Mouse (Mus musculus) layer of hippocampus, adult 11-12 months (tissue): ENCODE data around the gene Thap8.
A peak's percentile ranks its signal among the peaks of the same experiment; 100 is the strongest.
"Not testable (repeated sequence)": the region's sequence is repeated elsewhere in the genome, so short reads cannot be mapped to it uniquely, and the experiment has no call there.

Source experiments
- DNase-seq: peaks from one replicate; pipeline ENCODE4 v3.0.0; 2022; ENCODE audit warnings: low spot score

Thap8 gene

DNA sequence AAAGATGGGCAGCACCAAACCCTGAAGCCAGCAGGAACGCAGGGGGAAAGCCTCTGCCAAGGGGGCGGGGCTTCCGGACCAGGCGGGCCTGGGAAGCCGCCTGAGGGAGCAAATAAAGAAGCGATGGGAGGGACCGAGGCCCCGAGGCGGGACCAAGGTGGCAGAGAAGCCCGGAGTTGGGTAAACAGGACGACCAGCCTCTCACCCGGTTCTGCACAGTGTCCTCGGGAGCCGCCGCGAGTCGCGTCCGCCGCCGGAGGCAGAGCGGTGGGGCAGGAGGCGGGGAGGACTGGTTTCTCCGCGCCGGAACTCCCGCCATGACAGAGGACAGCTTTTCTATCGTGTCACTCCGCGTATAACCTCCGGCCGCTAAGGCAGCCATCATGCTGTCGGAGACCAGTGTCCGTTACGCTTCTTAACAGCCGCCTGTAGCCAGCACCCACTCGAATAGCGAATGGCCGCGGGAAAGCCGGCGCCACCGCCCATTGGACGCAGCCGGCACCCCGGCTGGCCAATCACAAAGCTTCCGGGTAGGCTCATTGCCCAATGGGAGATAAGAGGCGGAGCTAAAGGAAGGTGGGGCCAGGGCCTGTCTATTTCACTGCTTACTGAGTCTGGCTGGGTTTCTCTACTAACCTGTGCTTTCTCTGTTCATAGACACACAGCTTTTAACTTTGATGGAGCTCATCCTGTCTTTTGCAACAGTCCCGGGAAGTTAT, at the start of gene Thap8, which contains the start of gene Wdr62:
Gene Thap8, plus strand, starts transcription at position 144 of the 719 bp plus-strand sequence.
Gene Wdr62, minus strand, starts transcription at position 469 of the 719 bp plus-strand sequence.
- peak; percentile 92 for DNase-seq

DNA sequence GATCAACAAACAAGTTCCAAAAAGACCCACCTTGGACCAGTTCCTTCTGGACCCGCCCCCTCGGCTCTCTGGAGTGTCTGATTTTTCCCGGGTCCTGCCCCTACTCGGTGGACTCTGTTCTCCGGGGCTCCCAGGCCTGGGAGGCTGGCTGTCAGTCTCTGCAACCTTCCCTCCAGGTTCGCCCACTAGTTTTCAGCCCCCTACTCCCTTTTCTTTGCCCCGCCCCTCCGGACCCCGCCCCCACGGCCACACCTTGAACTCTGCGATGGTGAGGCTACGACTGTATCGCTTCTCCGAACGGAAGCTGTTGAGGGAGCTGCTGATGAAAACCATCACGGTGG, 48.6 kb upstream of the Thap8 start:
- no peak for DNase-seq

DNA sequence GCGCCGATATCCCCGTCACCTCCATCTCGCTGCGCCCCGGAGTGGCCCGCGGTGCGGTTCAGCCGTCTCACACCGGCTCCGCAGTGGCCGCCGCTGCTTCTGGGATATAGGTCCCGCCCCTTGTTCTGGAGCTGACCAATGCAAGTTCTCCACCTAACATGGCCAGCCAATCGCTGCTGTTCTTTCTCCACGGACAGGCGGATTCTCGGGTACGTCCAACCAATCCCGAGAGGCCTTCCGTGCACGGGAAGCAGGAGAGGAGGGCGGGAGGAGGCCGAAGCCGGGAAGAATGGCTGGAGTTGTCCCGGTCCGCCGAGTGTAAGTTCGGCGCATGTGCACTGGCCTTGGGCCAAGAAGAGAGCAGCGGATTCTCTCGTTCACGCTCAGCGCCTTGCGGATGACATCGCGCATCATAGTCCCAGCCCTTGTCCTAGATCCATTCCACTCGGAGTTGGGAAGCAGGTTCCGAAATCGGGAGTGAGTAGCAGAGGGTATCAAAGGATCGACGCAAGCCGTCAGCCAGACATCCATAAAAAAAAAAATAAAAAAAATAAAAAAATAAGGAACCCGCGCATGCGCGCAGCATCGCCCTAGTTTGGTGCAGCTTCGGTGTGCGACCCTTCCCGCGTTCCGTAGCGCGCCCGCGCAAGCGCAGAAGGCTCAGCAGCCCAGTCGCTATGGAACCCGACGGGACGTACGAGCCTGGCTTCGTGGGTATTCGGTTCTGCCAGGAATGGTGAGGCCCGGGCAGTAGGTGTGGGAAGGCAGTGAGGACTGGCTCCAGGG, 48.0 kb upstream of the Thap8 start, which contains the start of the genes Polr2i and Tbcb:
Gene Polr2i, plus strand, starts transcription at position 280 of the 786 bp plus-strand sequence.
Gene Tbcb, minus strand, starts transcription at position 604 of the 786 bp plus-strand sequence.
- peak; percentile 99 for DNase-seq

DNA sequence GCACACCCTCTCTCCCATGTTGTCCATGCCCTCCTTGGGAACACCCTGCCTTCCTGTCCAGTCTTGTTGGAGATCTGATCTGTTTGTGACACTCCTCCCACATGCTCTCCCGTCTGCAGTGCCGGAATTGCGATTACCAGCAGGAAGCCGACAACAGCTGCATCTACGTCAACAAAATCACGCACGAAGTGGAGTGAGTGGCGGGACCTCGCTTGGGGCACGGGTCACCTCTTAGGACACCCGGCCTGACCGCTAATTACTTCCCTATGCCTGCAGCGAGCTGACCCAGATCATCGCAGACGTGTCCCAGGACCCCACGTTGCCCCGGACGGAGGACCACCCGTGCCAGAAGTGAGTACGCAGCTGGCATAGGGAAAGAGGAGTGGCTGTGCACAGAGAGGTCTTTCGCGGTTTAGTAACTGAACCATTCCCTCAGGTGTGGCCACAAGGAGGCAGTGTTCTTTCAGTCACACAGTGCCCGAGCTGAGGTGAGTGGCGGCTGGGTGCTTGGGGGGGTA, 47.2 kb upstream of the Thap8 start:
- DNase-seq, result peak; percentile 60

DNA sequence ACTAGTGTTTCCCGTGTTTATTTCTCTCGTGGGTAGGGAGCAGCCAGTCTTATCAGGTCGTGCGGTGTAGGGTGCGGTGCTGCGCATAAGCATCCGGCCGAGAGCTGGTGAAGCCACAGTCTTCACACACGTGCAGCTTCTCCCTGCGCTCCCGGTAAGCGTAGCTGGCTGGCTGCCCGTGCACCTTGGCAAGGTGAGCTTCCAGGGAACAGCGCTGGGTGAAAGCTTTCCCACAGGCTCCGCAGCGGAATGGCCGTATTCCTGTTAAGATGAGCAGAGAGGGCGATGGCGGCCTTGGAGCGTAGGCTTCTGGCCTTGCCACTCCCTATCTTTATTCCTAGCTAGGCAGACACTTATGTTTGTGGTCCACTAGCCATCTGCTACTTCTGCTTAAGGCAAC, 46.5 kb upstream of the Thap8 start:
- peak; percentile 24 for DNase-seq

DNA sequence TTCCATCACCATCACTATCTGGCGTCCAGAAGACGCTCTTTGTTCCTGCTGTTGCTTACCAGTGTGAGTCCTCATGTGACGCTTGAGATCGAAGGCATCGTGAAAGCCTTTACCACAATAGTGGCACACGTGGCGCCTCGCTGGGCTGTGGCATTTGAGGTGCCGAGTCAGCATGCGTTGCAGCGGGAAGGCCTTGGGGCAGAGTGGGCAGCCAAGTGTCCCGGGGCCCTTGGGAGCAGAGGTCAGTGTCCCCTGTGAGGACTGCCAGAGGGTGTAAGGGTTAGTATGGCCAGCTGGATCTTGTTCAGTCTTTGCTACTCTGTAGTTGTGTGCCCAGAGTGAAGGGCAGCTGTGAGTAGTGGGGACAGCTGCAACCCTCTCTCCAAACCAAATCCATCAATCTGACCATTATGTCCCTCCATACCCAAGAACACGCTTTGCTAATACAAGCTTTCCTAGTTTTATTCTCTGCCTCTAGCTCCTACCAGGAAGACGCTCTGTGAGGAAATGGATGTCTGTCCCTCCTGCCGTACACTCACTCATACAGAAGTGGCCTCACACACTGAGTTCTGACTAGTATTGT, 45.5 kb upstream of the Thap8 start:
- no peak for DNase-seq

DNA sequence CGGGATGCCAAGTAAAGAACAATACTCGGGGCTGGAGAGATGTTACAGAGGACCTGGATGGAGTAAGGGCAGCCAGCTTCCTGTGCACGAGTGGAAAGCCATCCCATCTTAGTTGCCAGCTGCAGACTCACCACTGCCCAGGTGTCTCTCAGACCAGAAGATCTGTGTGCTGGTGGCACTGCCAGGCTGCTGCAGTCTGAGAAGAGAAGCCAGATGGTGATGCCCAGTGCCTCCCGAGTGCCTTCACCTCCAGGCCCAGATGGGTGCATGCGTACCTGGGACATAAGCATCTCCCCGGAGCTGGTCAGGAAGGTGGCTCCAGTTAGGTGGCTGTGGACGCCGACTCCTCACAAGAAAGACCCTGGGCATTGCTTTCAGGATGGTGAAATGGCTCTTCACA, 44.8 kb upstream of the Thap8 start:
- DNase-seq, result no peak

DNA sequence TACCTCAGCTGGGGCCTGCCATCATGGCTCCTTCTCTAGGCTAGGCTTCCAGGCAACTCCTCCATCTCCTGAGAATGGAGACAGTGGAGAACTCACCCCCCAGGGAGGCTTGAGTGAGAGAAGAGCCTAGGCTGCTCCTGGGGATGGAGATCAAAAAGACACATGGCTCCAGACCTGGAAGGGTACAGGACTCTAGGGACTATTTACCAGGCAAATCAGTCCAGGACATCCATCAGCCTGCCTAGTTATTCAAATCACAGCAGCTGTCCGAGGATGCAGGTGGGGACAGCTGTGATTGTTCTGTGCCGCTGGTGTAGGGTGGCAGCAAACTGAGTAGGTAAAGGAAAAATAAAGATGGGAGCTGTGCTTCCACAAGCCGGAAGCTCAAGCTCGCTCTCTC, 44.3 kb upstream of the Thap8 start, which contains the start of gene Ovol3:
Gene Ovol3, minus strand, starts transcription at position 101 of the 400 bp plus-strand sequence.
- DNase-seq, result no peak

DNA sequence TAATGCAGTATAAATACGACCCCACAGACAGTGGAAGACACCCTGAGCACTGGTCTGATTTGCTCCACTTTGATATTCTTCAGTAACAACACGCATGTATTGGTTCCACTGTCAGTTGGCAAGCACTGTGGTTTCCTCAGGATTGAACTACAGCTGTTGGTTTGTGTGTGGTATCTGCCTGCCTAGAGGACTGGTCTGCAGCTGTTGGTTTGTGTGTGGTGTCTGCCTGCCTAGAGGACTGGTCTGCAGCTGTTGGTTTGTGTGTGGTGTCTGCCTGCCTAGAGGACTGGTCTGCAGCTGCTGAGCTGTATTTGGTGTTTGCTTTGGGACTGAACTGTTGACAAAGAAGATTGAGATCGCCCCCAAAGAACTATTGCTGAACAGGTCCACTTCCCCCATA, 42.5 kb upstream of the Thap8 start:
- DNase-seq, result not testable (repeated sequence)

DNA sequence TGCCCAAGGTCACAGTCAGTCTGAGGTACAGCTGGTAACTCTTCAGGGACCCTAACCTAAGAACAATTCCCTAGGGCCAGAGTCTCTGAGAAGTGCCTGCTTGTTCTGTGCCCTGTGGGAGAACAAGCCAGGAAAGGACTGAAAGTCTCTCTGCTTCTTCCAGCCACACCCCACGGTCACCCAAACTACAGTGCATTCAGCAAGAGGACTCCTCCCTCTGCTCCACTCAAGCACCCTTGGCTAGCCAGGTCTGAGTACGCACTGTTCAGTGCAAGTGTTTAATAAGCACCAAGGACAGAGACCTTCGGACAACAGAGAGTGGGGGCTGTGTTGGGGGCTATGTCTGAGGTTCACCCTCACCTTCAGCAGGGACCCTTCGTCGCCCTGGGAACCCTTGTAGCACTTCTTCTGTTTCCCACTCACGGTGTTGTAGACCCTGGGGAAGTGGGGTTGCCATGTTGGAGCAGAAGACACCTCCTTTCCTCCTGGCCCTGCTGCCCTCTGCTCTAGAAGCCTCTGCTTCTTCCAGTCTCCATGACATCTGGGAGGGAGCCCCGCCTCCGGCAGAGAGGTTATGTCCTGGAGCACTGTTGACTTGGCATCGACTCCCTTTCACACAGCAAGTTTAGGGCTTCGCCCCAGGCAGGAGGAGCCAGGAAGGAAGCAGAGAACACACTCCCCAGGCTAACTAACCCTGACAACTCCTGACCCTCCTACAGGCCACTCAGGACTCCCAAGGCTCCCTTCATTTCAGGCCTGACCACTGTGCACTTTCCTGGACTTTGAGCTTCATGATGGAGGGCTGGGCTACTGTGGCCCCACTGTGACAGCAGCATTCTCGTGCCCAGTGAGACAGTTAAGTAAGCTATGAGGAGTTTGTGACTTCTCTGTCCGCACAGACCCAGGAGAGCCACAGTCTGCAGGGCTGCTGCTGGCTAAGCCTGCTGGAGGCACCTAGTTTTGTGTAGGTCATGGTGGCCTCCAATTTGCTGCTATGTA, 27.6 kb upstream of the Thap8 start:
- no peak for DNase-seq

DNA sequence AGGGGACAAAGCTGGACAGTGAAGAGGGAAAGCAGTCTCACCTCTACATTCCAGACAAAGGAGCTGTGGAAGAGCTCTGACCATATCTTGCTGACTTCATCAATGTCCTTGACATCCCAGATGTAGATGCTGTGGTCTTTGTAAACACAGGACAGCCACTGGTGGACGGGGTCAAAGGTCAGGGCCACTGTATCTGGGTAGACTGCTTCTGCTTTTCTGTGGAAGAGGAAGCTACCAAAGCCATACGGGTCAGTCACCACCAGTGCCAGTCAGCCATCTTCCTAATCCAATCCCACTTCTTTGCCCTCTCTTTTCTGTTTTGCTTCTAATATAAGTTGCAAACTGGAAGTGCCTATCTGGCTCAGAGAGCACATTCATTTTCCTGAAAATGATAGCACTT, 14.9 kb upstream of the Thap8 start:
- DNase-seq, result no peak

DNA sequence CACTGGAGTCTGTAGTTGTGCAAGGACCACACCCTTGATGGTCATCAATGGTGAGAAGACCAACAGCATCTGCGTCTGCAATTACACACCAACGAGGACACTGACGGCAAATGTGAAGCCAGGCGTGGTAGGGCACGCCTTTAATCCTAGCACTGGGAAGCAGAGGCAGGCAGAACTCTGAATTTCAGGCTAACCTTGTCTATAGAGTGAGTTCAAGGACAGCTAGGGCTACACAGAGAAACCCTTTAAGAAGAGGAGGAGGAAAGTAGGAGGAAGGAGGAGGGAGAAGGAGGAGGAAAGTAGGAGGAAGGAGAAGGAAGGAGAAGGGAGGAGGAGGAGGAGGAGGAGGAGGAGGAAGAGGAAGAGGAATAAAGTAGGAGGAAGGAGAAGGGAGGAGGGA, 14.4 kb upstream of the Thap8 start:
- DNase-seq, result no peak

DNA sequence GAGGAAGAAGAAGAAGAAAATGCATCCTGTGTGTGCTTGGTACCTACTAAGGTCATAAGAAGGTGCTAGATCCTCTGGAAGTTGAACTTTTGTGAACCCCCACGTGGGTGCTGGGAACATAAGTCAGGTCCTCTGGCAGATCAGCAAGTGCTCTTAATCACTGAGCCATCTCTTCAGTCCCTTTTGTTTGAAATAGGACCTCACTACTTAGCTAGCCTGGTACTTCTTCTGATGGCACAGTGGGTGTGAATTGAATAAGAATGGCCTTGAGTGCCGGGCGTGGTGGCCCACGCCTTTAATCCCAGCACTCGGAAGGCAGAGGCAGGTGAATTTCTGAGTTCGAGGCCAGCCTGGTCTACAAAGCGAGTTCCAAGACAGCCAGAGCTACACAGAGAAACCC, 14.0 kb upstream of the Thap8 start:
- DNase-seq, result no peak

DNA sequence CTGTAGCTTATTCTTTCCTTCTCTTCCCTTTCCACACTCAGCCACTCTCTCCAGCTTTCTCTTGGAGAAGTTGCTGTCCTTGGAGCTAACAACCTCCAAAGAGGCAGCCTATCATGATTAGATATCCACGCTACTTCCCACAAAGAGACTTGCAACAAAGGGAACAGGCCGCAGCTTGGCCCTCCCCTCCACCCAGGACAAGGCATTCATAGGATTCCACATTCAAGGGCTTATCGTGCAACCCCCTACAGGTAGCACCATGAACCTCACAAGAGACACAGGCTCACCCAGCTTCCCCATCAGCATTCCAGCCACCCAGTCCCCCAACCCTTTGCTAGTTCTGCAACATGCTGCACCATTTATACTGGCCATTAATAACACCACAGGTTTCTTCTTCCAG, 13.1 kb upstream of the Thap8 start:
- no peak for DNase-seq

DNA sequence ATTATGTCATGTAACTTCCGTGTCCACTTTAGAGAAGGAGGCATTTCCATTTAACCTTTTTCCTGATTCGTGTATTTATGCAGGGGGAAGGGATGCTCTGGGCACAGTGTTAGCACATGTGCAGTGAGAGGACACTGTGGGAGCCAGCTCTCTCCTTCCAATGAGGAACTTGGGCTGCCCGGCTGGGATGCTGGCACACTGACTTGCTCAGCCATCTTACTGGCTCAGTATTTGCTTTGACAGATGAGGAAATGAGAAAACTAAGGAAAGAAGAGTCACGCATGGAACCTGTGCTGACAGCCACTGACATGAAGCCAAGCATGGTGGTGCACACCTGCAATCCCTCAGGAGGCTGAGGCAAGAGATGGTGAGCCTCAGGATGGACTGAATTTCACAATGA, 10.3 kb upstream of the Thap8 start:
- DNase-seq, result no peak

DNA sequence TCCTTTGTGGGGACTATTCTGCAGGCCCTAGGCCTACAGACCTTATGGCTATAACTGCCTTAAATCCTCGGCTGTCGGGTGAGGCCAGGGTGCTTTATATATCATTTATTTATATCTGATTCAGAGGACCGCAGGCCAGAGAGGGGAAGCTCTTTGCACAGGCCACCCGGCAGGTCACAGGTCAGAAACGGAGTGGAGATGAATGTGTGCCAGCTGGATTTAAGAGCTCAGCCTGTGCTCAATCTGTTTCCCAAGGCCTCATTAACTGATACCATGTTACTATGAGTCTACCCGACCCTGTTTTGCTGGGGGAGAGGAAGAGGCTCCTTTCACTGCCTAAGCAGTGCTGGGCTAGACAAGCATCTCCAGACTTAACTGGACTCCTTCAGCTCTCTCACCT, 5.5 kb upstream of the Thap8 start:
- DNase-seq, result no peak

DNA sequence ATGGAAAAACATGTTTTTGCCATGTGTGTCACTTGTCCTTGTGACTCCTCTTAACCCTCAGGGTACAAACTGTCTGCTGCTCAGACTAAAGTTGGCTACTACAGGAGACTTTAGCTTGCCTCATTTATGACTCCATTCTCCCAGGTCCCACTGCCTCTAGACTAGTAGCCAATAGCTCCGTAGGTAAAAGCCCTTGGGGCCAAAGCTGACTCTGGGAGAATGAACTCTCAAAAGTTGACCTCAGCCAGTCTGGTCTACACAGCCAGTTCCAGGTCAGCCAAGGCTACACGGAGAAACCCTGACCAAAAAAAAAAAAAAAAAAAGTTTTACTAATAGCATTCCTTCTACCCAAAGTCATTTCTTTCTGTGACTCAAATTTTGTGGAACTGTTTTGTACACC, 983 bp upstream of the Thap8 start:
- DNase-seq, result no peak

DNA sequence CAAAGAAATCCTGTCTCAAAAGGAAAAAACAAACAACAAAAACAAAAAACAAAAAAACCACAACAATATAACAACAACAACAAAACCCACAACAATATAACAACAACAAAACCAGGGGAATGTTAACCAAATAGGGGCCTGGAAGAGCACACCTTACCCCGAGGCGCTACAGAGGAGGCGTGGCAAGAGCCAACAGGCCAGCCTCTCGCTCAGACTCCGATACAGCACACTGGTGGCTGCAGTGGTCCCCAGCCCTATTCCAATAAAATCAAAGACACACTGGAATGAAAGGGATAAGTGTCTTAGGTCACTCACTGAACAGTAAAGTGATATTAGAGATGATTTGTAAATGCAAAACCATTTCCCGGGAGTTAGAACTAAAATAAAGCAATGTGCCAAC, 358 bp upstream of the Thap8 start:
- no peak for DNase-seq

DNA sequence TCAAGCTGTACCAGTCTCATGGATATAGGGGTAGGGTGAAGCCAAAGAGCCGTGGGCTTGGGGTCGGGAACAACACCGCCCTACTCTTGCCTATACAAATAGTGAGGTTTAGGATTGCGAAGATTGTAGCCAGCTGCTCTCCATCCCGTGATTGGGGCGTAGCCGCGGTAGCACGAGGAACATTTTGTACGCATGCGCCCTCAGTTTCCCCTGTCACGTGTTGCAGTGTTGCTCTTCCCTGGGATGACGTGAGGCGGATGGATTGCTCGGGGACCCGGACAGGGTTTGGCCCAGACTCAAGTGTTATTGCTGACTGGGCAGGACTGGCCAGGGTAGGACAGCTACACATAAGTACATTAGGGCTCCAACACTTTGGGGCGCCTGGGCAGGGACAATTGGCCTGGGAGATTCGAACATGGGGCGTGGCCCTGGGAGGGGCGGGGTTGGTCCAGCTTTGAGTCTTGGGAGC, 810 bp downstream of the Thap8 start:
- peak; percentile 91 for DNase-seq

DNA sequence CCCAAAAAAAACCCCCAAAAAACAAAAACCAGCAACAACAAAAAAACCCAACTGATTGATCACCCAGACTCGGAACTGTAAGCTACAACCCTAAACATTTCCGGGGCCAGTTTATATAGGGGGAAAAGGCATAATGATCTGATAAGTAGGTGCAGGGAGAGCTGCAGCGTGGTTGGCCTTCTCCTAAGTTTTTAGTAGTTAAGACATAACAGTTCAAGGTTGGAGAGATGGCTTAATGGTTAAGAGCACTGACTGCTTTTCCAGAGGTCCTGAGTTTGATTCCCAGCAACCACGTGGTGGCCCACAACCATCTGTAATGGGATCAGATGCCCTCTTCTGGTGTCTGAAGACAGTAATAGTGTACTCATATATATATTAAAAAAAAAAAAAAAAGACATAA, 1.6 kb downstream of the Thap8 start:
- DNase-seq, result no peak

DNA sequence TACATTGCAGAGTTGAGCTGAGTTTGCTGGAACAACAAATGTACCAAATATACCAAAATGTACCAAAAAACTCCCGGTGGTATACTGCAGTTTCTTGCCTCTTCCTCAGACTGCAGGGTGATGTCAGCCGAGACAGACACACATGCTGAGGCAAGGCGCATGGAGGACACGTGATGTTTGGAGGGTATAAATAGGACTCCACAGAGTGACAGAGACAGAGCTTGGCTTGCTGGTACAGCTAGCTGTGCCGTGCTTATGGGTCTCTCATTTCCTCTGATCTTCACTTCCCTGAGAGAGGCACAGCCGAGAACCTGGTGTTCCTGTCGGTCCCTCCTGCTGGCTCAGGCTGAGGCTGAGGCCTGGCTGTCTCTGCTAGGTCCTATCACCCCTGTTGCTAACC, 2.8 kb downstream of the Thap8 start:
- no peak for DNase-seq
